Mouse (Mus musculus): Measurements from ENCODE around the gene Hsd3b7. TPM values are rescaled to one million over a fixed set of nuclear protein-coding genes. Genes with fewer than 3 reads are reported as not detected.

The Hsd3b7 gene
- 6.1 and 7.1 TPM in 2 replicates for polyA plus RNA-seq (2012; rRNA removed)

- Histone ChIP-seq H3K27me3 (ENCODE audit: control insufficient read depth, insufficient read depth, low read length) (no peaks in the 10 kb centered on the region), H3K4me1 (ENCODE audit: control insufficient read depth, insufficient read depth, low read length) (no peaks in the 10 kb centered on the region), H3K27ac (ENCODE audit: control insufficient read depth, insufficient read depth, low read depth, low read length) (no peak within 1 kb of the TSS), H3K36me3 (ENCODE audit: control insufficient read depth, insufficient read depth, low read length) (no peaks in the 10 kb centered on the region; the same call in 1 of the 2 replicates), H3K4me3 (ENCODE audit: control insufficient read depth, low read depth, low read length) (no peak within 1 kb of the TSS)
- TF ChIP-seq POLR2A (IDR thresholded peaks at IDR 0.05; ENCODE audit: control insufficient read depth, low read depth, low read length) (peak; percentile 50; the same call in 1 of the 2 replicates), CTCF (IDR thresholded peaks at IDR 0.05; ENCODE audit: control insufficient read depth, insufficient read depth, insufficient replicate concordance, low read depth, low read length) (peak; percentile 55)
Measured at GRCm38 (mm10) chr7:127800435-127801009, at the start of gene Hsd3b7. Gene Hsd3b7 (plus strand): TSS chr7:127800604.

DNA sequence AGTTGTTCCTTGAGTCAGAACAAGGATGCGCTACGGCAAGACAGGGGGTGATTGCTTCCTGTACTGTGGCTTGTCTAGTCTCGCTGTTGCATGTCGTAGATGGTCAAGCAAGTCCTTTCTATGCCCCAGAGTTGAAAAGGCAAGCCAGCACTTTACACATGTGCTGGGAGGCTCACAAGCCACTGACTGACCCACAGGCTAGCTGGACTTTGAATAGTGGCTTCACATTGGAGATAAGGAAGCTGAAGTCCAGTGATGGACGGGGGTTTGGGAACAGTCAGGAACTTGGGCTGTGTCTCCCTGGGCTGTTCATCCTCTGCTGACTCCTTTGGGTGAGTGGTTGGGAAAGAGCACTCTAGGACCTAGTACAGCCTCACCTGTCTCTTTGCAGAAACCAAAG lies 48.8 kb upstream of the Hsd3b7 start:
- Histone ChIP-seq H3K27me3 (ENCODE audit: control insufficient read depth, insufficient read depth, low read length) (no peaks in the 10 kb centered on the region), H3K4me3 (ENCODE audit: control insufficient read depth, low read depth, low read length) (no peak overlapping the region), H3K4me1 (ENCODE audit: control insufficient read depth, insufficient read depth, low read length) (no peaks in the 10 kb centered on the region; the same call in 1 of the 2 replicates), H3K36me3 (ENCODE audit: control insufficient read depth, insufficient read depth, low read length) (peaks cover 3% of the 10 kb centered on the region; the same call in 1 of the 2 replicates), H3K27ac (ENCODE audit: control insufficient read depth, insufficient read depth, low read depth, low read length) (peak overlapping the region; percentile 16; the same call in 1 of the 2 replicates)
- TF ChIP-seq CTCF (IDR thresholded peaks at IDR 0.05; ENCODE audit: control insufficient read depth, insufficient read depth, insufficient replicate concordance, low read depth, low read length): no peak
- TF ChIP-seq POLR2A (IDR thresholded peaks at IDR 0.05; ENCODE audit: control insufficient read depth, low read depth, low read length): no peak

GRCm38 (mm10) chr7:127752069-127752468 lies 48.3 kb upstream of the Hsd3b7 start:
- peaks cover 3% of the 10 kb centered on the region; the same call in 1 of the 2 replicates for H3K36me3 ChIP-seq (ENCODE audit: control insufficient read depth, insufficient read depth, low read length)

DNA sequence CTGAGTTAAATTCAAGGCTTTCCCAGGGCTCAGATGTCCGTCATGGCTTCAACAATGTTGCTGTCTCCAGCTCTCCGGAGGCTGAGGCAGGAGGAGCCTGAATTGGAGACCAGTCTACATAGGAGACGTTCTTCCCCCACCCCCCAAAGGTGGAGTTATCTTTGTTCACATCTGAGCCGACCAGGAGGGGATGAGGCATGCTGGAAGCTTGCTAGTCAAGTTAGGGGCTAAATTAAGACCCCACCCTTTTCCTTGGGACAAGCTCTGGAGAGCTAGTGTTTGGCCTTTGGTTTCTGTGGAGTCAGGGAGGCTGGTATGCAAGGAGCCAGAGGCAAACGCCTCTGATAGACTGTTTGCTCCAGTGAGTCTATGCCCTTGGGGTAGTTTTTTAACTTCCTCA lies 47.2 kb upstream of the Hsd3b7 start:
- Histone ChIP-seq H3K27ac (ENCODE audit: control insufficient read depth, insufficient read depth, low read depth, low read length) (0 out of 2 replicates have a peak overlapping the region, but pooled peaks have one; percentile 26), H3K4me3 (ENCODE audit: control insufficient read depth, low read depth, low read length) (no peak overlapping the region), H3K36me3 (ENCODE audit: control insufficient read depth, insufficient read depth, low read length) (peaks cover 3% of the 10 kb centered on the region; the same call in 1 of the 2 replicates), H3K4me1 (ENCODE audit: control insufficient read depth, insufficient read depth, low read length) (no peaks in the 10 kb centered on the region; the same call in 1 of the 2 replicates), H3K27me3 (ENCODE audit: control insufficient read depth, insufficient read depth, low read length) (no peaks in the 10 kb centered on the region)
- TF ChIP-seq POLR2A (IDR thresholded peaks at IDR 0.05; ENCODE audit: control insufficient read depth, low read depth, low read length) (0 out of 2 replicates have a peak, but pooled peaks have one; percentile 5), CTCF (IDR thresholded peaks at IDR 0.05; ENCODE audit: control insufficient read depth, insufficient read depth, insufficient replicate concordance, low read depth, low read length) (no peak)

More at GRCm38 (mm10) chr7:127752069-127752468, 48.3 kb upstream of the Hsd3b7 start:
- Histone ChIP-seq H3K27ac (ENCODE audit: control insufficient read depth, insufficient read depth, low read depth, low read length) (peak overlapping the region; percentile 77), H3K4me1 (ENCODE audit: control insufficient read depth, insufficient read depth, low read length) (no peaks in the 10 kb centered on the region; the same call in 1 of the 2 replicates), H3K4me3 (ENCODE audit: control insufficient read depth, low read depth, low read length) (no peak overlapping the region), H3K27me3 (ENCODE audit: control insufficient read depth, insufficient read depth, low read length) (no peaks in the 10 kb centered on the region)
- no peak for TF ChIP-seq POLR2A (IDR thresholded peaks at IDR 0.05; ENCODE audit: control insufficient read depth, low read depth, low read length)
- no peak for TF ChIP-seq CTCF (IDR thresholded peaks at IDR 0.05; ENCODE audit: control insufficient read depth, insufficient read depth, insufficient replicate concordance, low read depth, low read length)

GRCm38 (mm10) chr7:127753741-127754140 lies 46.7 kb upstream of the Hsd3b7 start:
- TF ChIP-seq CTCF (IDR thresholded peaks at IDR 0.05; ENCODE audit: control insufficient read depth, insufficient read depth, insufficient replicate concordance, low read depth, low read length) (no peak), POLR2A (IDR thresholded peaks at IDR 0.05; ENCODE audit: control insufficient read depth, low read depth, low read length) (no peak)
- no peak overlapping the region for H3K27ac ChIP-seq (ENCODE audit: control insufficient read depth, insufficient read depth, low read depth, low read length)
- H3K36me3 ChIP-seq (ENCODE audit: control insufficient read depth, insufficient read depth, low read length): peaks cover 3% of the 10 kb centered on the region; the same call in 1 of the 2 replicates

GRCm38 (mm10) chr7:127759716-127760115 lies 40.7 kb upstream of the Hsd3b7 start:
- TF ChIP-seq POLR2A (IDR thresholded peaks at IDR 0.05; ENCODE audit: control insufficient read depth, low read depth, low read length) (no peak), CTCF (IDR thresholded peaks at IDR 0.05; ENCODE audit: control insufficient read depth, insufficient read depth, insufficient replicate concordance, low read depth, low read length) (no peak)
- no peak overlapping the region for H3K27ac ChIP-seq (ENCODE audit: control insufficient read depth, insufficient read depth, low read depth, low read length)

More at GRCm38 (mm10) chr7:127753741-127754140, 46.7 kb upstream of the Hsd3b7 start:
- H3K4me3 ChIP-seq (ENCODE audit: control insufficient read depth, low read depth, low read length): no peak overlapping the region
- H3K4me1 ChIP-seq (ENCODE audit: control insufficient read depth, insufficient read depth, low read length): no peaks in the 10 kb centered on the region; the same call in 1 of the 2 replicates
- no peaks in the 10 kb centered on the region for H3K27me3 ChIP-seq (ENCODE audit: control insufficient read depth, insufficient read depth, low read length)

GRCm38 (mm10) chr7:127760478-127760877 lies 39.9 kb upstream of the Hsd3b7 start:
- Histone ChIP-seq H3K4me1 (ENCODE audit: control insufficient read depth, insufficient read depth, low read length) (no peaks in the 10 kb centered on the region; the same call in 1 of the 2 replicates), H3K36me3 (ENCODE audit: control insufficient read depth, insufficient read depth, low read length) (no peaks in the 10 kb centered on the region), H3K4me3 (ENCODE audit: control insufficient read depth, low read depth, low read length) (no peak overlapping the region), H3K27me3 (ENCODE audit: control insufficient read depth, insufficient read depth, low read length) (no peaks in the 10 kb centered on the region), H3K27ac (ENCODE audit: control insufficient read depth, insufficient read depth, low read depth, low read length) (no peak overlapping the region)
- TF ChIP-seq CTCF (IDR thresholded peaks at IDR 0.05; ENCODE audit: control insufficient read depth, insufficient read depth, insufficient replicate concordance, low read depth, low read length) (no peak), POLR2A (IDR thresholded peaks at IDR 0.05; ENCODE audit: control insufficient read depth, low read depth, low read length) (no peak)

More at GRCm38 (mm10) chr7:127759716-127760115, 40.7 kb upstream of the Hsd3b7 start:
- Histone ChIP-seq H3K27me3 (ENCODE audit: control insufficient read depth, insufficient read depth, low read length) (no peaks in the 10 kb centered on the region), H3K4me1 (ENCODE audit: control insufficient read depth, insufficient read depth, low read length) (no peaks in the 10 kb centered on the region; the same call in 1 of the 2 replicates), H3K4me3 (ENCODE audit: control insufficient read depth, low read depth, low read length) (no peak overlapping the region), H3K36me3 (ENCODE audit: control insufficient read depth, insufficient read depth, low read length) (no peaks in the 10 kb centered on the region)

All from testis, adult 2 months (tissue).